Mouse (Mus musculus) hindbrain, embryonic 14.5 days (tissue): ENCODE results near the gene Fam120c. TPM values are rescaled to one million over a fixed set of nuclear protein-coding genes. Genes with fewer than 3 reads are reported as not detected.
A peak's percentile ranks its signal among the peaks of the same experiment; 100 is the strongest.

Experiments
- ATAC-seq: fragments of 200-750 bp; cut with Nextera tagmentation; 2 replicates; pipeline ENCODE4 v1.8.0; 2017; ENCODE audit warnings: moderate number of reproducible peaks, mild to moderate bottlenecking, moderate TSS enrichment, moderate library complexity; ENCODE audit not compliant: low FRiP score
- DNase-seq: peaks from one replicate; pipeline ENCODE4 v3.0.0-alpha.2; 2015; ENCODE audit warnings: low spot score
- H3K27ac ChIP-seq: fragments of 300-500 bp; sonication (generic); 2 replicates; pipeline ENCODE4 v1.5.1; 2014; ENCODE audit warnings: mild to moderate bottlenecking, moderate library complexity
- H3K27me3 ChIP-seq: fragments of 300-500 bp; sonication (generic); 2 replicates; pipeline ENCODE4 v1.6.1; 2014; ENCODE audit warnings: mild to moderate bottlenecking, low read length, mixed read lengths; ENCODE audit not compliant: control insufficient read depth, insufficient read depth
- H3K36me3 ChIP-seq: fragments of 300-500 bp; sonication (generic); replicated peaks from 2 replicates; pipeline ENCODE4 v1.6.1; 2014; ENCODE audit not compliant: control insufficient read depth, insufficient read depth
- H3K4me1 ChIP-seq: fragments of 300-500 bp; sonication (generic); replicated peaks from 2 replicates; pipeline ENCODE4 v1.6.1; 2014; ENCODE audit warnings: antibody characterized with exemption, low read length, mixed read lengths; ENCODE audit not compliant: control insufficient read depth, insufficient read depth
- H3K4me2 ChIP-seq: fragments of 300-500 bp; sonication (generic); replicated peaks from 2 replicates; pipeline ENCODE4 v1.6.1; 2014; ENCODE audit warnings: mild to moderate bottlenecking, moderate library complexity
- H3K4me3 ChIP-seq: fragments of 300-500 bp; sonication (generic); replicated peaks from 2 replicates; pipeline ENCODE4 v1.5.1; 2014; ENCODE audit warnings: mild to moderate bottlenecking, low read length
- H3K9ac ChIP-seq: fragments of 300-500 bp; sonication (generic); 2 replicates; pipeline ENCODE4 v1.6.1; 2014
- H3K9me3 ChIP-seq: fragments of 300-500 bp; sonication (generic); 2 replicates; pipeline ENCODE4 v1.6.1; 2016; ENCODE audit warnings: low read length; ENCODE audit not compliant: control insufficient read depth
- WGBS: fragments of 180-500 bp; shearing (Covaris S2); extraction: QIAGEN DNeasy Blood & Tissue Kit; methylation state at CpG from one replicate; pipeline ENCODE4 v1.1.7; 2014; 5-methylcytosine and 5-hydroxymethylcytosine counted together
- polyA plus RNA-seq: library from polyadenylated mRNA; unstranded; fragments of >200 nt; fragmentation: Nextera tagmentation; extraction: Ambion mirVana; gene quantifications from 2 replicates; pipeline ENCODE4 v1.2.1, GENCODE M21; 2014

Fam120c gene
- polyA plus RNA-seq, 1 experiment from 2014 or later, result 9.5 TPM

DNA sequence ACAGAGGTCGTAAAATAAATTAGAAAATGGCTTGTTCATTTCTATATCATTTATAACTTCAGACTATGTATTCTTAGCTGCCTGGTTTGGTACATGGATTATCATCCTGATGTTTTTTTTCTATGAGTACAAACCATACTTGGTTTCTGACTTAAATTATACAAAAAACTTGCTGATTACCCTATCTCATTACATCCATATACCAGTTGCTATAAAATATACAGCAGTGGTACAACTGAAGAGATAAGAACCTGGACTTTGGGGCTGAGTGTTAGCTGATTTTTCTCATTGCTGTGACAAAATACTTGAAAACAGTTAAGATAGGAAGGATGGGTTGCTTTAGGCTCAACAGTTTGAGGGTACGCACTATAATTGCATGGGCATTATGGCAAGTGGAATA lies 169.7 kb downstream of the Fam120c start:
- Histone ChIP-seq H3K4me3 (no peak overlapping the region), H3K36me3 (no peaks in the 10 kb centered on the region), H3K9me3 (no peaks in the 10 kb centered on the region), H3K4me1 (no peaks in the 10 kb centered on the region), H3K27ac (no peak overlapping the region), H3K4me2 (no peak overlapping the region), H3K9ac (no peak overlapping the region), H3K27me3 (no peaks in the 10 kb centered on the region)
- no peak for DNase-seq
- WGBS, result 94% methylated on average over 2 of the region's 2 CpGs
- no peak for ATAC-seq

GRCm38 (mm10) chrX:151518181-151518580 lies 174.2 kb downstream of the Fam120c start:
- no peak overlapping the region for H3K4me3 ChIP-seq
- no peaks in the 10 kb centered on the region for H3K9me3 ChIP-seq
- H3K4me1 ChIP-seq, result 0 out of 2 replicates have a peak, but pooled peaks cover 3% of the 10 kb centered on the region
- no peak overlapping the region for H3K9ac ChIP-seq
- H3K4me2 ChIP-seq, result no peak overlapping the region
- ATAC-seq, result no peak
- no peak for DNase-seq
- H3K27ac ChIP-seq, result no peak overlapping the region
- WGBS, result 56% methylated on average over 1 of the region's 1 CpGs
- no peaks in the 10 kb centered on the region for H3K36me3 ChIP-seq
- H3K27me3 ChIP-seq, result no peaks in the 10 kb centered on the region

DNA sequence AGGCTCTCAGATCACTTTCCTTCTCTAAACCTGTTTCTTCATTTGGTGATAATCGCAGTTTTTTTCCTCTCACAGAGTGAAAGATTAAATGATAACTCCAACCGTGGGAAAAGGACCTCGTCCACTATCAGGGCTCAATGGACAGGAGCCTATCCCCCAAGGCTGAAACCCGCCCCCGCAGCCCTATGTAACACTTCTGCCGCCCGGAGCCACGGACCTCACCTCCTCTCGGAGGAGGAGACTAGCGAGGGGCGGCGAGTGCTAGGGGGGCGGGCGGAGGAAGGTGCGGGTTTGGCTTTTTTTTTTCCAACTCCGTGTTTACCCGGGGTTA lies 176.1 kb downstream of the Fam120c start:
- H3K4me1 ChIP-seq, result 0 out of 2 replicates have a peak, but pooled peaks cover 3% of the 10 kb centered on the region
- peak overlapping the region; percentile 50 for H3K4me3 ChIP-seq
- DNase-seq (no peak), ATAC-seq (no peak)
- H3K27me3 ChIP-seq, result no peaks in the 10 kb centered on the region
- H3K36me3 ChIP-seq, result no peaks in the 10 kb centered on the region
- WGBS, result 9% methylated on average over 15 of the region's 17 CpGs
- peak overlapping the region; percentile 62 for H3K9ac ChIP-seq
- no peaks in the 10 kb centered on the region for H3K9me3 ChIP-seq
- H3K4me2 ChIP-seq, result peak overlapping the region; percentile 46
- H3K27ac ChIP-seq, result peak overlapping the region; percentile 98

GRCm38 (mm10) chrX:151520458-151521322 lies 176.7 kb downstream of the Fam120c start, which contains the start of gene Phf8:
Gene Phf8, plus strand, starts transcription at chrX:151520672.
- Histone ChIP-seq H3K4me3 (peak within 1 kb of the TSS; percentile 50), H3K9me3 (no peaks in the 10 kb centered on the region), H3K27ac (peak within 1 kb of the TSS; percentile 98), H3K4me1 (0 out of 2 replicates have a peak, but pooled peaks cover 3% of the 10 kb centered on the region), H3K4me2 (peak within 1 kb of the TSS; percentile 52), H3K27me3 (no peaks in the 10 kb centered on the region), H3K36me3 (no peaks in the 10 kb centered on the region), H3K9ac (peak within 1 kb of the TSS; percentile 79)
- 21% methylated on average over 68 of the region's 68 CpGs for WGBS
- peak; percentile 97 for ATAC-seq
- DNase-seq, result peak; percentile 92

Other genes starting within 250 kb of the Fam120c start
- 32.1 and 32.5 TPM in 2 replicates for gene Tsr2, start 247.6 kb upstream of the Fam120c start, polyA plus RNA-seq
- 22.7 and 24.6 TPM in 2 replicates for gene Wnk3, start 146.1 kb upstream of the Fam120c start, polyA plus RNA-seq
- gene Phf8, start 176.5 kb downstream of the Fam120c start, polyA plus RNA-seq, result 16.8 and 24.0 TPM in 2 replicates